Mouse (Mus musculus): ENCODE measurements around the gene Gchfr.

DNA sequence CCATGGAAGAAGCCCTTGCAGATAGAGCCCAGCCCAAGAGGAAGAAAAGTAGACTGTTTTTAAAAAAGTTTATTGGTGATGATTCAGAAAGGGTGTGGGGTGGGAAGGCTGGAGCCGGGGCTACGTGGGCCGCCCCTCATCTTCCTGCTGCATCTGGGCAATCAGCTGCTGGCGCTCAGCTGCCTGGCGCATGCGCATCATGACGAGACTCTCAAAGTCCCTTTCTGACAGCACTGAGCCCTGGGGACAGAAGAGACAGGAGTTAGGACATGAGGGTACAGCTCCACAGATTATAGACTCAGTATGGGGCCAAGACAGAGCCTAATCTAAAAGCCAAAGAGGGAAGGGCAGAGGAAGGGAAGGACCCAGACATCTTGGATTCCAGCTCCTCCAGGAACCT, 4.9 kb downstream of the Gchfr start:
- TF ChIP-seq EP300 (IDR thresholded peaks at IDR 0.05; ENCODE audit: low read depth) (no peak), CTCF (IDR thresholded peaks at IDR 0.05; ENCODE audit: low read depth) (no peak)
